Mouse (Mus musculus) heart, embryonic 15.5 days (tissue): ENCODE data around the gene Sept11. TPM values are rescaled to one million over a fixed set of nuclear protein-coding genes. Genes with fewer than 3 reads are reported as not detected.

Experiments used
- ATAC-seq: fragments of 200-750 bp; cut with Nextera tagmentation; replicated peaks from 2 replicates; pipeline ENCODE4 v1.8.0; 2017; ENCODE audit warnings: low read depth, moderate TSS enrichment; ENCODE audit not compliant: insufficient number of reproducible peaks, insufficient read depth, low FRiP score
- H3K27ac ChIP-seq: fragments of 300-500 bp; sonication (generic); 2 replicates; pipeline ENCODE4 v1.5.1; 2015; ENCODE audit warnings: mild to moderate bottlenecking, inconsistent platforms
- H3K27me3 ChIP-seq: fragments of 300-500 bp; sonication (generic); 2 replicates; pipeline ENCODE4 v1.6.1; 2015; ENCODE audit warnings: inconsistent platforms
- H3K36me3 ChIP-seq: fragments of 300-500 bp; sonication (generic); 2 replicates; pipeline ENCODE4 v1.6.1; 2015; ENCODE audit warnings: mild to moderate bottlenecking, inconsistent platforms
- H3K4me1 ChIP-seq: fragments of 300-500 bp; sonication (generic); replicated peaks from 2 replicates; pipeline ENCODE4 v1.6.1; 2015; ENCODE audit warnings: inconsistent platforms
- H3K4me2 ChIP-seq: fragments of 300-500 bp; sonication (generic); 2 replicates; pipeline ENCODE4 v1.6.1; 2015; ENCODE audit warnings: inconsistent platforms, mild to moderate bottlenecking, moderate library complexity
- H3K4me3 ChIP-seq: fragments of 300-500 bp; sonication (generic); 2 replicates; pipeline ENCODE4 v1.5.1; 2015; ENCODE audit warnings: mild to moderate bottlenecking, inconsistent platforms
- H3K9ac ChIP-seq: fragments of 300-500 bp; sonication (generic); 2 replicates; pipeline ENCODE4 v1.6.1; 2015; ENCODE audit warnings: mild to moderate bottlenecking, inconsistent platforms
- H3K9me3 ChIP-seq: fragments of 300-500 bp; sonication (generic); replicated peaks from 2 replicates; pipeline ENCODE4 v1.6.1; 2016; ENCODE audit warnings: inconsistent platforms
- WGBS: fragments of 180-500 bp; shearing (Covaris S2); methylation state at CpG from one replicate; pipeline ENCODE4 v1.1.7; 2015; ENCODE audit warnings: mixed read lengths; 5-methylcytosine and 5-hydroxymethylcytosine counted together
- polyA plus RNA-seq: library from polyadenylated mRNA; unstranded; fragments of >200 nt; fragmentation: Nextera tagmentation; extraction: Ambion mirVana; gene quantifications from 2 replicates; pipeline ENCODE4 v1.2.1, GENCODE M21; 2015

Sept11 gene
- 79.0 and 94.5 TPM in 2 replicates for polyA plus RNA-seq

GRCm38 (mm10) chr5:93092857-93093622, at the start of gene Sept11:
TSS of gene Sept11 (plus strand) at chr5:93093437.
- Histone ChIP-seq H3K4me1 (peaks cover 42% of the 10 kb centered on the region), H3K36me3 (no peaks in the 10 kb centered on the region), H3K9ac (peak within 1 kb of the TSS; percentile 81), H3K9me3 (no peaks in the 10 kb centered on the region), H3K27me3 (no peaks in the 10 kb centered on the region), H3K4me2 (peak within 1 kb of the TSS; percentile 94), H3K4me3 (peak within 1 kb of the TSS; percentile 77), H3K27ac (peak within 1 kb of the TSS; percentile 86)
- ATAC-seq = peak; percentile 89
- WGBS = under 1% methylated on average over 63 of the region's 63 CpGs

- Histone ChIP-seq H3K4me2 (peak overlapping the region; percentile 100), H3K36me3 (no peaks in the 10 kb centered on the region), H3K27ac (no peak overlapping the region), H3K9me3 (no peaks in the 10 kb centered on the region), H3K4me3 (peak overlapping the region; percentile 64), H3K27me3 (peaks cover 72% of the 10 kb centered on the region), H3K9ac (peak overlapping the region; percentile 51), H3K4me1 (peaks cover 22% of the 10 kb centered on the region)
- 3% methylated on average over 69 of the region's 69 CpGs for WGBS
- ATAC-seq = no peak
These were observed 49.3 kb upstream of the Sept11 start for GRCm38 (mm10) chr5:93043688-93044583.

- no peak within 1 kb of the TSS for H3K27ac ChIP-seq
- H3K9ac ChIP-seq = peak within 1 kb of the TSS; percentile 51
- no peaks in the 10 kb centered on the region for H3K36me3 ChIP-seq
- no peaks in the 10 kb centered on the region for H3K9me3 ChIP-seq
- peaks cover 22% of the 10 kb centered on the region for H3K4me1 ChIP-seq
- peaks cover 78% of the 10 kb centered on the region for H3K27me3 ChIP-seq
- H3K4me2 ChIP-seq = peak within 1 kb of the TSS; percentile 100
- peak within 1 kb of the TSS; percentile 64 for H3K4me3 ChIP-seq
- ATAC-seq = peak; percentile 65
- under 1% methylated on average over 68 of the region's 68 CpGs for WGBS
These were observed 48.5 kb upstream of the Sept11 start, which contains the start of gene Sowahb for GRCm38 (mm10) chr5:93044584-93045370. TSS of gene Sowahb (minus strand) at chr5:93045022.

DNA sequence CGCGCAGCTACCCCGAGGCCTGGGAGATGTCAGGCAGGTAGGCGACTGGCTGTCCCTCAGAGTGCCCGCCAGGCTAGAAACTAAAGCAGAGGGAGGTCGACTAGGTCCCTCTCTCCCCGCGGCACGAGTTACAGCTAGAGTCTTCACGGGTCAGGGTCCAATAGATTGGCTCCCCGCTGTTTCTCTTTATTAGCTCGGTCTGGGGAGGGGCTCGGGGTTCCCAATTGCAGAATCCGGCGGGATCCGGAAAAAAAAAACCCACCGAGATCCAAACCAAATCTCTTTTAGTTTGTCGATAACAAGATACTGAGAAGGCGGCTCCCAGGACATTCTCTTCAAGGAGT, 47.9 kb upstream of the Sept11 start:
- H3K9me3 ChIP-seq = no peaks in the 10 kb centered on the region
- H3K4me2 ChIP-seq = peak overlapping the region; percentile 100
- H3K36me3 ChIP-seq = no peaks in the 10 kb centered on the region
- H3K4me1 ChIP-seq = peaks cover 22% of the 10 kb centered on the region
- peak overlapping the region; percentile 64 for H3K4me3 ChIP-seq
- H3K27me3 ChIP-seq = peaks cover 80% of the 10 kb centered on the region
- WGBS = 2% methylated on average over 19 of the region's 19 CpGs
- H3K27ac ChIP-seq = no peak overlapping the region
- H3K9ac ChIP-seq = peak overlapping the region; percentile 51
- no peak for ATAC-seq

- Histone ChIP-seq H3K9ac (no peak overlapping the region), H3K9me3 (no peaks in the 10 kb centered on the region), H3K4me1 (peaks cover 22% of the 10 kb centered on the region), H3K27me3 (peaks cover 81% of the 10 kb centered on the region), H3K27ac (no peak overlapping the region), H3K4me3 (no peak overlapping the region), H3K36me3 (no peaks in the 10 kb centered on the region), H3K4me2 (no peak overlapping the region)
- WGBS = 43% methylated on average over 5 of the region's 5 CpGs
- no peak for ATAC-seq
These were observed 46.9 kb upstream of the Sept11 start for GRCm38 (mm10) chr5:93046306-93046845.

DNA sequence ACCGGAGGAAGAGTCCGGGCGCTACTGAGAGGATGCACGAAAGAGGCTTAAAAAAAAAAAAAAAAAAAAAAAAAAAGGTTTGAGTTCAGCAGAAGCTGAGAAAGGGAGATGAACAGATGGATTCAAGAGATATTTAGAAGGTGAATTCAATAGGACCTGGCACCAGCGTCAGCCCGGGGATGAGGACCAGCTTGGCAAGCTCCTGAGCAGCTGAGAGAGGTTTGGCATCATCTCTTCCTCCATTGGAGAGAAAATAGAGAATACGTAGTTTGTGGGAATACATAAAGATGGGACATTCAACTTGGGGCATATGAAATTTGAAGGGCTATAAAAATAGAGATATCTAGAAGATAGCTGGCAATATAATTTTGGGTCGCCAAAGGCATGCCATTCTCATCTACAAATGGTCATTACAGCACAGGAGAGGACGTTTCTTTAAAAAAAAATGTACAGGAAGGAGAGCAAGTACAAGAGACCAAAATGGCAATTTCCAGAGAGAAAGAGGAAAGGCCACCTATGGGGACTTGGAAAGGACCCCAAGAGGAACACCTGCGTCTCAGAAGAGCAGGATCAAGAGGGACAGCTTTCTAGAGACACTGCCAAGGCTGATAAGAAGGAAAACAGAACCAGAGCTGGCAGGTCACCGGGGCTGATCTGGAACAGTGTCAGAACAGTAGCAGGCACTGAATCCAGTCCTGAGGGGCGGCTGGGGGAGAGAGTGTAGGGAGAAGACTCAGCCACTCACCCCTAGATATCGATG, 44.6 kb upstream of the Sept11 start:
- no peak for ATAC-seq
- H3K9ac ChIP-seq = no peak overlapping the region
- no peaks in the 10 kb centered on the region for H3K36me3 ChIP-seq
- no peak overlapping the region for H3K4me3 ChIP-seq
- H3K27me3 ChIP-seq = peaks cover 58% of the 10 kb centered on the region
- no peak overlapping the region for H3K27ac ChIP-seq
- WGBS = 61% methylated on average over 13 of the region's 13 CpGs
- H3K4me1 ChIP-seq = peaks cover 21% of the 10 kb centered on the region
- no peaks in the 10 kb centered on the region for H3K9me3 ChIP-seq
- H3K4me2 ChIP-seq = no peak overlapping the region

DNA sequence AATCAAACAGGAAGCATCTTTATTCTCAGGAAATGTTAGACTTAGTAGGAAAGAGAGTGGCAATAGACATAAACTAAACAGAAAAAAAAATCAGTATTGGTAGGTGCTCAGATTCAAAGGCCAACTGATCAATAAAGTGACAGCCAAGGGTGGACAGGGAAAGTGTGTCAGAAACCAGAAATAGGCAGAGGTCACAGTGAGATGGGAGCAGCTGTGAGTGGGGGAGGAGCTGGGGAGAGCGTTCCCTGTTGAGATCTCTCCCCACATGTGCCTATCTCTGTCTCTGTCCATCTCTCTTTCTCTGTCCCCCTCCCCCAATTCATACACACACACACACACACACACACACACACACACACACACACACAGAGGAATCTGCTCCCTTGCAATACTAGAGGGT, 43.3 kb upstream of the Sept11 start:
- Histone ChIP-seq H3K4me2 (no peak overlapping the region), H3K4me3 (no peak overlapping the region), H3K4me1 (peaks cover 8% of the 10 kb centered on the region), H3K27ac (no peak overlapping the region), H3K36me3 (no peaks in the 10 kb centered on the region), H3K27me3 (peaks cover 45% of the 10 kb centered on the region), H3K9ac (no peak overlapping the region), H3K9me3 (no peaks in the 10 kb centered on the region)
- no peak for ATAC-seq
- 89% methylated on average over 1 of the region's 1 CpGs for WGBS

- H3K4me2 ChIP-seq = no peak overlapping the region
- ATAC-seq = no peak
- H3K4me3 ChIP-seq = no peak overlapping the region
- no peaks in the 10 kb centered on the region for H3K36me3 ChIP-seq
- no peaks in the 10 kb centered on the region for H3K4me1 ChIP-seq
- no peak overlapping the region for H3K27ac ChIP-seq
- no peak overlapping the region for H3K9ac ChIP-seq
- peaks cover 36% of the 10 kb centered on the region for H3K27me3 ChIP-seq
- no peaks in the 10 kb centered on the region for H3K9me3 ChIP-seq
- WGBS = 46% methylated on average over 5 of the region's 5 CpGs
These were observed 42.2 kb upstream of the Sept11 start for GRCm38 (mm10) chr5:93051041-93051440.

DNA sequence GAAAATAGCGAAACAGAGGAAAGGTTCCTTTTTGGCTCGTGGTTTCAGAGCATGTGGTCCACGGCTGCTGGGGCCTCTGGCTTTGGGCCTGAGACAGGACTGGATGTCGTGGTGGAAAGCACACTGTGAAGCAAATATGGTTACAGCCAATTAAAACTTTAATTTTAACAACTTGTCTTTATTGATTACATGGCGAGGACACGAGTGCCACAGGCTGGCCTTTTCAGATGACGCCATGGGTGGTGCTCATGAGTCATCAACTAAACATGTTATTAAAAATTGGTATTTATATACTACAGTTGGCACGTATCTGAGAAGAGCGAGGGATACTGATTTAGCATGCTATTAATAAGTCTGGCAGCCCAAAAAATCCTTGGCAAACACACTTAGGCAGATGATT, 41.3 kb upstream of the Sept11 start:
- Histone ChIP-seq H3K36me3 (no peaks in the 10 kb centered on the region), H3K9ac (no peak overlapping the region), H3K9me3 (no peaks in the 10 kb centered on the region), H3K27ac (no peak overlapping the region), H3K4me3 (no peak overlapping the region), H3K4me1 (no peaks in the 10 kb centered on the region), H3K27me3 (peaks cover 27% of the 10 kb centered on the region), H3K4me2 (no peak overlapping the region)
- WGBS = 78% methylated on average over 9 of the region's 9 CpGs
- no peak for ATAC-seq

DNA sequence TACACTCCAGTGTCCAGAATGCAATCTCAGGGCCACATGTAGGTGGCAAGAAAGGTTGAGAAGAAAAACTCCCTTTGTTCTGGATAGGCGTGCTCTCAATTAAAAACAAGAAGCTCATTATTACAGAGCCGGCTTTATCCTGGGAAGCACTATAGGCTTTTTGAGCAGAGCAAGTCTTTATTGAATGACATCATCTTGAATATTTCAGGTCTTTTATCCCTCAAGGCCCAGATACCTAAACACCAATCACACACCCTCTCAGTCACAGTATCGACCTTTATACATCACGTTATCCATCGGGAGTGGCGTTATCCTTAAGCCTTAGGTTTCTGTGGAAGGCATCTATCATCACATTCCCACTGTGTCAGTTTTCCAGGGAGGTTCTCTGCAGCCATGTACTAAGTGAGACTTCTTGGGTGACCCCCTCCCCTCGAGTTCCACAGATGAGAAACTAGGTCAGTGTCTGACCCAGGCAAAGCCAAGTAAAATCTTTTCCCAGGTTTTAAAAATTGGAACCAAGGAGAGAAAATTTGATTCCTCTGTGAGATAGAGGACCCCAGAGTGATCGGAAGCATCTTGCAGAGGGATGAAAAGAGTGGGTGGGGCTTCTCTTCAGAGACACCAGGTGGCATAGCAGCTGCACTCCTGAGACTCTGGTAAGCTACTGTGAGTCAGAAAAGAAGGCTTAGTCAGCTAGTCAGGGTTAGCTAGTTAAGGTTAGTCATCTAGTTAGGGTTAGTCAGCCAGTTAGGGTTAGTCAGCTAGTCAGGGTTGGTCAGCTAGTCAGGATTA, 39.4 kb upstream of the Sept11 start:
- Histone ChIP-seq H3K9ac (no peak overlapping the region), H3K27ac (no peak overlapping the region), H3K4me3 (no peak overlapping the region), H3K4me2 (no peak overlapping the region), H3K36me3 (no peaks in the 10 kb centered on the region), H3K27me3 (peaks cover 10% of the 10 kb centered on the region), H3K9me3 (no peaks in the 10 kb centered on the region), H3K4me1 (no peaks in the 10 kb centered on the region)
- no peak for ATAC-seq
- 45% methylated on average over 8 of the region's 8 CpGs for WGBS
